Mouse (Mus musculus): Measurements from ENCODE around the gene Cd83. TPM values are rescaled to one million over a fixed set of nuclear protein-coding genes. Genes with fewer than 3 reads are reported as not detected.
A peak's percentile ranks its signal among the peaks of the same experiment; 100 is the strongest.

The Cd83 gene
- polyA plus RNA-seq, 1 experiment = 4.4 TPM

DNA sequence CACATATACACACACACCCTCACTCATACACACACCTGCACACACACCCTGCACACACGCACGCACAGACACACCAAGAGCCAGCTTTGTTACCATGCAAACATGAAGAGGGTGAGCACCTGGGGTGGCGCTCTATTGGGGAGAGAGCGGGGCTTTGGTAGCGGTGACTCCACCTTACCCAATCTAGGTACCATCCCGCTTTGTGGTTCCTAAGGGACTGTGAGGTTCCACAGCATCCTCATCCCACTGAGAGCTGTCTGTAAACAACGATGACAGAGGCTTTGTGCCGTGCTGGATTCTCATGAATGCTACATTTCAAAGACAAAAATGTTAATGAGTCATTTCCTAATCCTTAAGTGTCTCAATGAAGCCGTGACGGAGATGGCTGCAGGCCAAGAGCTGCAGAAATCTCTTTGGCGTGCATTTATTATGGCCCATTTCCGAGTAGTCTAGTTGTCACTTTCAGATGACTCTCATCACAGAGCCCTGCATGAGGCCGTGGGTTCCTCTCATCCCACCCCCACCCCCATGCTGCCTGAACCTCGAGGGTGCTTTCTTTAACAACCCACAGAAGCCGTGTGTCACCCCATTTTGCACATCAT, 10.5 kb upstream of the Cd83 start:
- Histone ChIP-seq H3K36me3 (replicated peaks; ENCODE audit: low read length) (no peaks in the 10 kb centered on the region), H3K4me1 (no peaks in the 10 kb centered on the region), H3K4me3 (replicated peaks) (no peak overlapping the region), H3K27me3 (replicated peaks) (peaks cover 55% of the 10 kb centered on the region), H3K9me3 (no peaks in the 10 kb centered on the region)
- TF ChIP-seq FLI1 (IDR thresholded peaks at IDR 0.05; ENCODE audit: low read length) (no peak), GATA1 (IDR thresholded peaks at IDR 0.05; ENCODE audit: borderline replicate concordance, low read length) (no peak)

DNA sequence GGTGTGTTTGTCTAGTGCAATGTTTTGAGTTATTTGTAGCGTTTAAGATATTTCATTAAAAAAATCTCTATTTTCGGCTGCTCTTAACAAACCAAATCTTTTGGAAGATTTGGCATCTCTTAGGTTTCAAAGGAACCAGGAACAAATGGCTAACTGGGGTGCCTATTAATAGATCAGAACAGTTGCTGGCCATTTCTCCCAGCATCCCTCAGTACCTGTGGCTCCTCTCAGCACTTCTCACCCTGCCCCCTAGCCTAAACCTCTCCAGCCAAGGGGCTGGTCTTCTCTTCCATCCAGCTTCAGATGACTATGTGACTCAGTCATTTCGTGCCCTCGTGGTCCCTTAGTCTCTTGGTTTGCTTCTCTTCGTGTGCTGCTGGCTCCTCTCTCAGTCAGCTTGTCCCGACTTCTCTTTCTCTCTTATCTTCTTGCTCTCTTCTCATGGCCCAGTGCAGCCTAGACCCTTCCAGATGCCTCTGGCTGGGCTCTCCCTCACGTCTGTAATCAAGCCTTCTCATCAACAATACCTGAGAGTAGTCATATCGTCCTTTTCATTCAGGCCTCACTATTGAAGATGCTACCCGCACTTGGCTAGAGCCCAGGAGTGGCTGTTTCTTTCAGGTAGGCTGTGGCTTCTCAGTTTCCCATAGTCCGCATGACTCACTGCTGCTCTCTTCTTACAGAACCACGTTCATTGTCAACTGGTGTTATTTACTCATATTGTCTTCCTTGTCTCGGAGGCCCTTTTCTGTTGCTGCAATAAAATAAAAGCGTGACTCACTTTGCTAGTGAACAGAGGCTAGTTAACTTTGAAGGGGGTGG, 9.8 kb upstream of the Cd83 start:
- Histone ChIP-seq H3K4me1 (no peaks in the 10 kb centered on the region), H3K4me3 (replicated peaks) (no peak overlapping the region), H3K27me3 (replicated peaks) (peaks cover 55% of the 10 kb centered on the region), H3K9me3 (no peaks in the 10 kb centered on the region), H3K36me3 (replicated peaks; ENCODE audit: low read length) (no peaks in the 10 kb centered on the region)
- TF ChIP-seq GATA1 (IDR thresholded peaks at IDR 0.05; ENCODE audit: borderline replicate concordance, low read length) (no peak), FLI1 (IDR thresholded peaks at IDR 0.05; ENCODE audit: low read length) (no peak)

DNA sequence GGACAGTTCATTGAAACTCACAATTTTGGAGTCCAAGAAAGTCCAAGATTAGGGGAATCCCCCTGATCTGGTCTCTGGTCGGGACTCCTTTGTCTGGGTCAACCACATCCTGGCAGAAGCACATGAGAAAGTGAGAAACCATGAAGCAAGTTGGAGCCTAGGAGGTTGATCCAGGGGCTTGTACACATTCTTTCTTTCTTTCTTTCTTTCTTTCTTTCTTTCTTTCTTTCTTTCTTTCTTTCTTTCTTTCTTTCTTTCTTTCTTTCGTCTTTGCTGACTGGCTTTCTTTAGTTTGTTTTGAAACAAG, 9.2 kb upstream of the Cd83 start:
- Histone ChIP-seq H3K4me1 (no peaks in the 10 kb centered on the region), H3K4me3 (replicated peaks) (no peak overlapping the region), H3K9me3 (no peaks in the 10 kb centered on the region), H3K27me3 (replicated peaks) (peaks cover 56% of the 10 kb centered on the region), H3K36me3 (replicated peaks; ENCODE audit: low read length) (no peaks in the 10 kb centered on the region)
- TF ChIP-seq GATA1 (IDR thresholded peaks at IDR 0.05; ENCODE audit: borderline replicate concordance, low read length) (no peak), FLI1 (IDR thresholded peaks at IDR 0.05; ENCODE audit: low read length) (no peak)

DNA sequence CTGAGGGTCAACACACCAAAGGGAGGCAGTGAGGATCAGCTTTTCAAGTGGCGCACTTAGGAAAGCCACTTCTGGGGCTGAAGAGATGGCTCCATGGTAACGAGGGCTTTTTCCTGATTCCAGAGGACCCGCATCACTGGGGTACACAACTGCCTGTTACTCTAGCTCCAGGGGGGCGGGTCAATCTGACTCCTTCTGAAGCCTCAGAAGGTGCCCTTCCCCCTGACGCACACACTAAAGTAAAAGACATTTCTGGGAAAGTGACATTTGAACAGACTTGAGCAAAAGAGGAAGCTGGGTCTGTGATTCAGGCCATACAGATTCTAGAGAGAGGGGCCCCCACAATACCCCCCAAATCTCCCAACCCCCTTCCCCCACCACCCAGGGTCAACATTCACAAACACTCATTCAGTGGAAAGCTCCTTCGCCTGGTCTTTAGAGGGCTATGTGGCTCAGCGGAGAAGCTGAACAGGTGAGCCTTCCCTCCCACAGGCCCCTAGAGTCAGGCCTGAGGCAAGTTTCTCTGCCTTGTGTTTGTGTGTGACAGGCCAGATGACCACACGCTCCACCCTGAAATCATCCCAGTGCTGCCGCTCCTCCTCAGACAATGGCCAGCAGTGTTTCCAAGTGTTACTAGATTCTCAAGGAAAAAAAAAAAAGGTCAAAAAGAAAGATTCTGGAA, 7.1 kb upstream of the Cd83 start:
- no peaks in the 10 kb centered on the region for H3K4me1 ChIP-seq

DNA sequence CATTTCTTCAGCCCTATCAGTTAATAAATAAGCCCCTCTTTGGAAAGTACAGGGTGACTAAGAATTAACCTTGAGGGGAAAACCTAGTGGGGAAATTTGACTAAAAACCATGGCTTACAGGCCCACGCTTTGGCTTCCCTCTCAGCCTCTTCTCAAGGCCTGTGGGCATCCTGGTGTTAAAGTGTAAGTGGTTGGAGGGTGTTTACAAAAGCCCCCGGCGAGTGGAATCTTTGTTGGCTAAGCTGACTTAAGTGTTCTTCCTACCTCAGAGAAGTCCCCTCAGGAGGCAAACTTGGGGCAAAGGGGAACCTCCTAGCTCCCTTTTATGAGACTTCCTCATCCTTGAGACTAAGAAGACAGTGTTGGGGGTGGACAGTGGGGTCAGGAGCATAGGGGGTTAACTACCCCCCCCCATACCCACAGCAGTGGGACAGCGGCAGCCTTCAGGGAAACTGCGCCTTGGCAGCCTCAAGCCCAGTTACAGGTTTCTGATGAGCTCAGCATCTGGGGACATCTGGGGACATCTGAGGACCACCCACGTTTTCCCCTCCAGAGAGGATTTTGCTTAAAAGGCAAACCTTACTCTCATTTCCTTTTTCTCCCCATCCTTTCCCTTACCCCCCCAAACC, 6.4 kb upstream of the Cd83 start:
- H3K9me3 ChIP-seq = no peaks in the 10 kb centered on the region
- TF ChIP-seq GATA1 (IDR thresholded peaks at IDR 0.05; ENCODE audit: borderline replicate concordance, low read length) = no peak
- no peak for TF ChIP-seq FLI1 (IDR thresholded peaks at IDR 0.05; ENCODE audit: low read length)
- H3K36me3 ChIP-seq (replicated peaks; ENCODE audit: low read length) = no peaks in the 10 kb centered on the region
- no peaks in the 10 kb centered on the region for H3K4me1 ChIP-seq
- peaks cover 62% of the 10 kb centered on the region for H3K27me3 ChIP-seq (replicated peaks)
- H3K4me3 ChIP-seq (replicated peaks) = no peak overlapping the region

More for the DNA sequence above, 7.1 kb upstream of the Cd83 start:
- no peak for TF ChIP-seq FLI1 (IDR thresholded peaks at IDR 0.05; ENCODE audit: low read length)
- no peak for TF ChIP-seq GATA1 (IDR thresholded peaks at IDR 0.05; ENCODE audit: borderline replicate concordance, low read length)
- Histone ChIP-seq H3K4me3 (replicated peaks) (no peak overlapping the region), H3K36me3 (replicated peaks; ENCODE audit: low read length) (no peaks in the 10 kb centered on the region), H3K9me3 (no peaks in the 10 kb centered on the region), H3K27me3 (replicated peaks) (peaks cover 63% of the 10 kb centered on the region)

DNA sequence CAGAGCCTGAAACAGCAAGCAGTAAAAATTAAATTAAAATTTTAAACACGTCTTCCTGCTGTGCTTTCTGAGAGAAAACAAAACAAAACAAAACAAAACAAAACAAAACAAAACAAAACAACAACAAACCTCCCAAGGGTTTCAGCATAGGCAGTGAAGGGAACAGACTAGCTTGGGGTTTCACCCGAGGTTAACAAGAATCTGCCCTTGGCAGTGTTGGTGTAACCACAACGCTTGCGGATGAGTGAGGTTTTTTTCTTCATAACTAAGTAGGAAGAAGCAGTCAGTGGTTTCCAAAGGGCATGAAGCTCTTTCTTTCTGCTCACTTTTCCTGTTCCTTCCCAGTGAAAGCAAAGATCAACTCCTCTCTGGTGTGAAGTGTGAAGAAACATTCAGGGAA, 5.6 kb upstream of the Cd83 start:
- Histone ChIP-seq H3K4me1 (no peaks in the 10 kb centered on the region), H3K9me3 (no peaks in the 10 kb centered on the region), H3K4me3 (replicated peaks) (no peak overlapping the region), H3K36me3 (replicated peaks; ENCODE audit: low read length) (no peaks in the 10 kb centered on the region), H3K27me3 (replicated peaks) (peaks cover 64% of the 10 kb centered on the region)
- no peak for TF ChIP-seq GATA1 (IDR thresholded peaks at IDR 0.05; ENCODE audit: borderline replicate concordance, low read length)
- no peak for TF ChIP-seq FLI1 (IDR thresholded peaks at IDR 0.05; ENCODE audit: low read length)

DNA sequence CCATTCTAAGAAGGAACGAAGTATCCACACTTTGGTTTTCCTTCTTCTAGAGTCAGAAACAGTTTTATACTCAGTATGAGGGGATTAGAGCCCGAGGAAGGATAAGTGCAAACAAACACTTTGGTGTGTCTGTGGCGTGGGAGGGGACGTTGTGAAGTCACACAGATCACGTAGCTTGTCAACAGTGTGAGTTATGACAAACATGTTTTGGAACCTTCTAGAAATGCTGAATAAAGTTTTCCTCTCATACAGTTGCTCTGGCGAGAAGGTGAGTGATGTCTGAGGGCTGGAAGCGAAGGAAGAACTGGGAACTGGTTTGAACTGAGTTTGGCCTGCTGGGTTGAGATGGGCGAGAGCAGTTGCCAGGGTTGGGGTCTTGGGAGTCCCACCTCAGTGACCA, 4.5 kb upstream of the Cd83 start:
- no peak overlapping the region for H3K4me3 ChIP-seq (replicated peaks)
- peaks cover 66% of the 10 kb centered on the region for H3K27me3 ChIP-seq (replicated peaks)
- peaks cover 10% of the 10 kb centered on the region for H3K4me1 ChIP-seq
- H3K9me3 ChIP-seq = no peaks in the 10 kb centered on the region
- H3K36me3 ChIP-seq (replicated peaks; ENCODE audit: low read length) = no peaks in the 10 kb centered on the region
- TF ChIP-seq GATA1 (IDR thresholded peaks at IDR 0.05; ENCODE audit: borderline replicate concordance, low read length) (no peak), FLI1 (IDR thresholded peaks at IDR 0.05; ENCODE audit: low read length) (no peak)

DNA sequence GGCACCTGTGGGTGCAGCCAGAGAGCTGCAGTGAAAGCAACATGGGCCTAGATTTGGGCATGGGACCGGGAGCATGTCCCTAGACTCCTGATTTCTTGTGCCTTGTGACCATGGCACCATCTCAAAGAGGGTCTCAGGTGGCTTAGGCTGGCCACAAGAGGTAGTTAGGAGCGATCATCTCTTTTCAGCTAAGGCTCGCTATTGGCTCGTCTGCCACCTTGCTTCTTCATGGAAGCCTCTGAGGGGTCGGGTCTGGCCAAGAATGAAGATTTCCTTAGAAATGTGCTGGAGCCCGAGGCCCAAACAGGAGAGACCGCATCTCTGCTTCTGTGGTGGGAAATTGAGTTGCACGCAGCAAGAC, 1.1 kb downstream of the Cd83 start:
- Histone ChIP-seq H3K4me1 (peaks cover 23% of the 10 kb centered on the region), H3K4me3 (replicated peaks) (peak overlapping the region; percentile 90), H3K27me3 (replicated peaks) (peaks cover 81% of the 10 kb centered on the region), H3K36me3 (replicated peaks; ENCODE audit: low read length) (no peaks in the 10 kb centered on the region), H3K9me3 (no peaks in the 10 kb centered on the region)
- TF ChIP-seq GATA1 (IDR thresholded peaks at IDR 0.05; ENCODE audit: borderline replicate concordance, low read length) = no peak
- no peak for TF ChIP-seq FLI1 (IDR thresholded peaks at IDR 0.05; ENCODE audit: low read length)

DNA sequence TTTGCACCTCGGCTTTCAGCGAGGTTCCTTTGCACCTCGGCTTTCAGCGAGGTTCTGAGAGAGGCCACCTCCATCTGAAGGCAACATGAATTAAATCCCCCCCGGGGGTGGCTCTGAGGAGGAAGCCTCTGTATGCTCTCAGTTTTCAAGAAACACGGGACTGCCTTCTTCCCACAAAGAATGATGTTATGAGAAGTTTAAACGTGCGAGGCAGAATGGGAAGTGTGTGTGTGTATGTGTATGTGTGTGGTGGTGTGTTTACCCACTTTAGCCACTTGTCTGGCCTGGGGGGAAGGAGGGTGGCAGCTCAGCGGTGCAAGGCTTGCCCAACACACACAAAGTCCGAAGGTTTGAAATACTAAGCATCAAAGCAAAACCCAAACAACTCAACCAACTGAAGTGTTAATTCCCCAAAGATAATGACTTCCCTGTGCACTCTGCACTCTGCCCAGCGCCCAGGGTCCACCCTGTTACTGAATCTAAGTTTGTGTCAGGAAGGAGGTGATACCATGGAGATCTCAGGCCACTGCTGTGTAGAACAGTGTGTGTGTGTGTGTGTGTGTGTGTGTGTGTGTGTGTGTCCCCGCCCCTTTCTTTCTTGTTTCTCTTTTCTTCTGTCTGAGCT, 1.7 kb downstream of the Cd83 start:
- H3K36me3 ChIP-seq (replicated peaks; ENCODE audit: low read length) = no peaks in the 10 kb centered on the region
- H3K4me1 ChIP-seq = peaks cover 23% of the 10 kb centered on the region
- TF ChIP-seq GATA1 (IDR thresholded peaks at IDR 0.05; ENCODE audit: borderline replicate concordance, low read length) (no peak), FLI1 (IDR thresholded peaks at IDR 0.05; ENCODE audit: low read length) (no peak)
- peaks cover 80% of the 10 kb centered on the region for H3K27me3 ChIP-seq (replicated peaks)
- H3K9me3 ChIP-seq = no peaks in the 10 kb centered on the region
- H3K4me3 ChIP-seq (replicated peaks) = peak overlapping the region; percentile 59

Data from megakaryocyte, embryonic 14.5 days (primary cell).